Mouse (Mus musculus) thymus, postnatal 14 days (tissue): ENCODE results near the gene Slc51a.

Experiments
- DNase-seq: peaks from one replicate; pipeline ENCODE4 v3.0.0; 2021

Gene Slc51a

GRCm38 (mm10) chr16:32427506-32427905 lies 60.2 kb downstream of the Slc51a start:
- no peak for DNase-seq
